Mouse (Mus musculus) MEL (cell line): ENCODE results near the gene Gm26657.

ENCODE experiments used
- CTCF ChIP-seq, 3 experiments: IDR thresholded peaks in 2 of 3; conservative IDR thresholded peaks in 1 of 3; 2 replicates each; pipeline ENCODE4 v1.5.1; 2011 to 2012; ENCODE audit warnings: low read length in 3 of 3, low read depth in 2 of 3, mild to moderate bottlenecking in 2 of 3, improper control_type of control experiment in 1 of 3, inconsistent platforms in 1 of 3, mixed read lengths in 1 of 3, moderate library complexity in 1 of 3; ENCODE audit not compliant: control insufficient read depth in 1 of 3, insufficient read depth in 1 of 3, poor library complexity in 1 of 3, severe bottlenecking in 1 of 3
- ELF1 ChIP-seq: IDR thresholded peaks from 2 replicates; pipeline ENCODE4 v1.6.1; 2014; ENCODE audit warnings: low read depth, mild to moderate bottlenecking, inconsistent platforms, low read length, improper control_type of control experiment, moderate library complexity
- POLR2A ChIP-seq, 2 experiments: IDR thresholded peaks; 2 replicates each; pipeline ENCODE4 v1.6.1; 2011 to 2012; ENCODE audit warnings: low read length in 2 of 2, mild to moderate bottlenecking in 2 of 2, control low read depth in 1 of 2, improper control_type of control experiment in 1 of 2, low read depth in 1 of 2, moderate library complexity in 1 of 2; ENCODE audit not compliant: control insufficient read depth in 1 of 2, insufficient read depth in 1 of 2, poor library complexity in 1 of 2

DNA sequence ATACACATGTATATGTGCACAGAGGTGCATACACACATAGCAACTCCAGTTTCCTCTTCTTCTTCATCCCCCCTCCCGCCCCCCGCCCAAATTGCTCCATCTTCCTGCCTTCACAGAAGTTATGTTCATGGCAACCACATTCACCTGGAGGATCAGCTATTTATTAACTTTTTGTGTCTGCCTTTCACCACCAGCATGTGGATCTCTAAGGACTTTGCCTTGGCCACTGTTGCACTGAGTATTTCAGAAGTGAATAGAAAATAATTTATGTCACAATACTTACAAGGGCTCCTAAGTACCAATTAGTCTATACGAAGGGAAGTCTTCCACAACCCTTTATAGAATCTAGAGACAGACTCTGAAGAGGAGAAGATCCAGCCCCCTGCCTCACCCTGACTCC is 21.9 kb upstream of the Gm26657 start:
- no peak for TF ChIP-seq CTCF (IDR thresholded peaks at IDR 0.05 in 2 of 3, conservative IDR thresholded peaks at IDR 0.05 in 1 of 3; ENCODE audit: control insufficient read depth in 1 of 3, insufficient read depth in 1 of 3, low read depth in 2 of 3, low read length in 3 of 3, poor library complexity in 1 of 3, severe bottlenecking in 1 of 3)
- TF ChIP-seq POLR2A (IDR thresholded peaks at IDR 0.05; ENCODE audit: control insufficient read depth in 1 of 2, insufficient read depth in 1 of 2, low read depth in 1 of 2, low read length in 2 of 2, poor library complexity in 1 of 2): no peak
- TF ChIP-seq ELF1: no peak
